Mouse (Mus musculus) lung, adult 2 months (tissue): Measurements from ENCODE around the gene Rims3.

ENCODE experiments used
- CTCF ChIP-seq: fragments of 200-500 bp; IDR thresholded peaks from 2 replicates; pipeline ENCODE4 v1.5.1; 2011; ENCODE audit warnings: mild to moderate bottlenecking, low read length, control low read depth; ENCODE audit not compliant: insufficient read depth
- POLR2A ChIP-seq: fragments of 200-500 bp; IDR thresholded peaks from 2 replicates; pipeline ENCODE4 v1.6.1; 2011; ENCODE audit warnings: low read depth, mild to moderate bottlenecking, control low read depth, low read length, borderline replicate concordance; ENCODE audit errors: extremely low read depth

- TF ChIP-seq POLR2A (no peak), CTCF (peak; percentile 78)
Measured at GRCm38 (mm10) chr4:120909558-120910150, 55.0 kb downstream of the Rims3 start.
